Mouse (Mus musculus): ENCODE measurements at regions not wholly inside any gene's neighbourhood (a gene's known extent, or its start where the extent isn't known, plus 50 kb on each side); places are given as distances from the start of the nearest gene placed in this dataset.

GRCm38 (mm10) chr1:89257945-89258344 lies 187.7 kb downstream of the Sh3bp4 start:
- H3K36me3 ChIP-seq (ENCODE audit: control insufficient read depth, insufficient read depth, low read length, poor library complexity, severe bottlenecking) = no peaks in the 10 kb centered on the region
- TF ChIP-seq CTCF (IDR thresholded peaks at IDR 0.05; ENCODE audit: low read depth, low read length) (no peak), EP300 (IDR thresholded peaks at IDR 0.05; ENCODE audit: insufficient read depth, low read depth, low read length) (no peak), POLR2A (IDR thresholded peaks at IDR 0.05; ENCODE audit: insufficient read depth, low read length) (no peak)
- H3K4me1 ChIP-seq (ENCODE audit: control insufficient read depth, insufficient read depth, low read length) = no peaks in the 10 kb centered on the region
- no peak overlapping the region for H3K4me3 ChIP-seq (ENCODE audit: low read depth, low read length)
- H3K9me3 ChIP-seq (replicated peaks; ENCODE audit: control insufficient read depth, insufficient read depth, low read length, poor library complexity, severe bottlenecking) = no peaks in the 10 kb centered on the region
- H3K27me3 ChIP-seq (ENCODE audit: control insufficient read depth, insufficient read depth, low read length, poor library complexity, severe bottlenecking) = no peaks in the 10 kb centered on the region
- H3K27ac ChIP-seq (ENCODE audit: insufficient read depth, low read length) = no peak overlapping the region
- H3K9ac ChIP-seq (ENCODE audit: low read depth, poor library complexity, severe bottlenecking) = no peak overlapping the region

GRCm38 (mm10) chr1:89265771-89266170 lies 188.8 kb upstream of the Agap1 start:
- H3K27ac ChIP-seq (ENCODE audit: insufficient read depth, low read length) = no peak overlapping the region
- no peak for TF ChIP-seq CTCF (IDR thresholded peaks at IDR 0.05; ENCODE audit: low read depth, low read length)
- no peak for TF ChIP-seq EP300 (IDR thresholded peaks at IDR 0.05; ENCODE audit: insufficient read depth, low read depth, low read length)
- TF ChIP-seq POLR2A (IDR thresholded peaks at IDR 0.05; ENCODE audit: insufficient read depth, low read length) = no peak
- H3K9ac ChIP-seq (ENCODE audit: low read depth, poor library complexity, severe bottlenecking) = no peak overlapping the region
- H3K9me3 ChIP-seq (replicated peaks; ENCODE audit: control insufficient read depth, insufficient read depth, low read length, poor library complexity, severe bottlenecking) = no peaks in the 10 kb centered on the region
- H3K27me3 ChIP-seq (ENCODE audit: control insufficient read depth, insufficient read depth, low read length, poor library complexity, severe bottlenecking) = no peaks in the 10 kb centered on the region
- H3K4me3 ChIP-seq (ENCODE audit: low read depth, low read length) = no peak overlapping the region
- H3K36me3 ChIP-seq (ENCODE audit: control insufficient read depth, insufficient read depth, low read length, poor library complexity, severe bottlenecking) = no peaks in the 10 kb centered on the region
- H3K4me1 ChIP-seq (ENCODE audit: control insufficient read depth, insufficient read depth, low read length) = no peaks in the 10 kb centered on the region

GRCm38 (mm10) chr1:89268806-89269205 lies 185.8 kb upstream of the Agap1 start:
- H3K36me3 ChIP-seq (ENCODE audit: control insufficient read depth, insufficient read depth, low read length, poor library complexity, severe bottlenecking) = no peaks in the 10 kb centered on the region
- H3K4me1 ChIP-seq (ENCODE audit: control insufficient read depth, insufficient read depth, low read length) = no peaks in the 10 kb centered on the region
- no peak overlapping the region for H3K4me3 ChIP-seq (ENCODE audit: low read depth, low read length)
- H3K27ac ChIP-seq (ENCODE audit: insufficient read depth, low read length) = no peak overlapping the region
- H3K27me3 ChIP-seq (ENCODE audit: control insufficient read depth, insufficient read depth, low read length, poor library complexity, severe bottlenecking) = no peaks in the 10 kb centered on the region
- H3K9me3 ChIP-seq (replicated peaks; ENCODE audit: control insufficient read depth, insufficient read depth, low read length, poor library complexity, severe bottlenecking) = no peaks in the 10 kb centered on the region
- H3K9ac ChIP-seq (ENCODE audit: low read depth, poor library complexity, severe bottlenecking) = no peak overlapping the region
- TF ChIP-seq CTCF (IDR thresholded peaks at IDR 0.05; ENCODE audit: low read depth, low read length) (no peak), EP300 (IDR thresholded peaks at IDR 0.05; ENCODE audit: insufficient read depth, low read depth, low read length) (no peak), POLR2A (IDR thresholded peaks at IDR 0.05; ENCODE audit: insufficient read depth, low read length) (no peak)

GRCm38 (mm10) chr1:89271743-89272142 lies 182.9 kb upstream of the Agap1 start:
- TF ChIP-seq POLR2A (IDR thresholded peaks at IDR 0.05; ENCODE audit: insufficient read depth, low read length) (no peak), CTCF (IDR thresholded peaks at IDR 0.05; ENCODE audit: low read depth, low read length) (no peak), EP300 (IDR thresholded peaks at IDR 0.05; ENCODE audit: insufficient read depth, low read depth, low read length) (no peak)
- no peak overlapping the region for H3K9ac ChIP-seq (ENCODE audit: low read depth, poor library complexity, severe bottlenecking)

GRCm38 (mm10) chr1:89273021-89273420 lies 181.6 kb upstream of the Agap1 start:
- H3K27me3 ChIP-seq (ENCODE audit: control insufficient read depth, insufficient read depth, low read length, poor library complexity, severe bottlenecking) = no peaks in the 10 kb centered on the region
- no peaks in the 10 kb centered on the region for H3K9me3 ChIP-seq (replicated peaks; ENCODE audit: control insufficient read depth, insufficient read depth, low read length, poor library complexity, severe bottlenecking)
- no peak overlapping the region for H3K27ac ChIP-seq (ENCODE audit: insufficient read depth, low read length)
- no peak for TF ChIP-seq EP300 (IDR thresholded peaks at IDR 0.05; ENCODE audit: insufficient read depth, low read depth, low read length)
- no peak for TF ChIP-seq CTCF (IDR thresholded peaks at IDR 0.05; ENCODE audit: low read depth, low read length)
- TF ChIP-seq POLR2A (IDR thresholded peaks at IDR 0.05; ENCODE audit: insufficient read depth, low read length) = no peak
- H3K9ac ChIP-seq (ENCODE audit: low read depth, poor library complexity, severe bottlenecking) = no peak overlapping the region
- no peaks in the 10 kb centered on the region for H3K36me3 ChIP-seq (ENCODE audit: control insufficient read depth, insufficient read depth, low read length, poor library complexity, severe bottlenecking)
- no peaks in the 10 kb centered on the region for H3K4me1 ChIP-seq (ENCODE audit: control insufficient read depth, insufficient read depth, low read length)
- H3K4me3 ChIP-seq (ENCODE audit: low read depth, low read length) = no peak overlapping the region

More at GRCm38 (mm10) chr1:89271743-89272142, 182.9 kb upstream of the Agap1 start:
- Histone ChIP-seq H3K4me3 (ENCODE audit: low read depth, low read length) (no peak overlapping the region), H3K4me1 (ENCODE audit: control insufficient read depth, insufficient read depth, low read length) (no peaks in the 10 kb centered on the region), H3K27me3 (ENCODE audit: control insufficient read depth, insufficient read depth, low read length, poor library complexity, severe bottlenecking) (no peaks in the 10 kb centered on the region), H3K9me3 (replicated peaks; ENCODE audit: control insufficient read depth, insufficient read depth, low read length, poor library complexity, severe bottlenecking) (no peaks in the 10 kb centered on the region), H3K27ac (ENCODE audit: insufficient read depth, low read length) (no peak overlapping the region), H3K36me3 (ENCODE audit: control insufficient read depth, insufficient read depth, low read length, poor library complexity, severe bottlenecking) (no peaks in the 10 kb centered on the region)

- Histone ChIP-seq H3K4me3 (ENCODE audit: low read depth, low read length) (no peak overlapping the region), H3K27me3 (ENCODE audit: control insufficient read depth, insufficient read depth, low read length, poor library complexity, severe bottlenecking) (no peaks in the 10 kb centered on the region), H3K4me1 (ENCODE audit: control insufficient read depth, insufficient read depth, low read length) (no peaks in the 10 kb centered on the region), H3K9ac (ENCODE audit: low read depth, poor library complexity, severe bottlenecking) (no peak overlapping the region), H3K9me3 (replicated peaks; ENCODE audit: control insufficient read depth, insufficient read depth, low read length, poor library complexity, severe bottlenecking) (no peaks in the 10 kb centered on the region; the same call in 1 of the 2 replicates), H3K27ac (ENCODE audit: insufficient read depth, low read length) (no peak overlapping the region), H3K36me3 (ENCODE audit: control insufficient read depth, insufficient read depth, low read length, poor library complexity, severe bottlenecking) (no peaks in the 10 kb centered on the region)
- TF ChIP-seq POLR2A (IDR thresholded peaks at IDR 0.05; ENCODE audit: insufficient read depth, low read length) (no peak), EP300 (IDR thresholded peaks at IDR 0.05; ENCODE audit: insufficient read depth, low read depth, low read length) (no peak), CTCF (IDR thresholded peaks at IDR 0.05; ENCODE audit: low read depth, low read length) (no peak)
These were observed 180.7 kb upstream of the Agap1 start for GRCm38 (mm10) chr1:89273786-89274362.

Data from ES-Bruce4 (cell line).